Mouse (Mus musculus) heart, embryonic 14.5 days (tissue): Measurements from ENCODE around the gene Abcb11. TPM values are rescaled to one million over a fixed set of nuclear protein-coding genes. Genes with fewer than 3 reads are reported as not detected.
"Not testable (repeated sequence)": the region's sequence is repeated elsewhere in the genome, so short reads cannot be mapped to it uniquely, and the experiment has no call there.

Experiments
- ATAC-seq: fragments of 200-750 bp; cut with Nextera tagmentation; 2 replicates; pipeline ENCODE4 v1.8.0; 2017; ENCODE audit warnings: low read depth, moderate TSS enrichment; ENCODE audit not compliant: insufficient number of reproducible peaks, insufficient read depth, low FRiP score
- H3K27ac ChIP-seq, 2 experiments: fragments of 200-500 bp in 1 of 2; fragments of 300-500 bp in 1 of 2; sonication (generic) in 1 of 2; replicated peaks in 1 of 2; 2 replicates each; pipeline ENCODE4 v1.5.1; 2012 to 2014; ENCODE audit warnings: low read depth in 2 of 2, low read length in 2 of 2, control low read depth in 1 of 2, mild to moderate bottlenecking in 1 of 2, mixed read lengths in 1 of 2; ENCODE audit not compliant: control insufficient read depth in 1 of 2, insufficient read depth in 1 of 2
- H3K27me3 ChIP-seq: fragments of 300-500 bp; sonication (generic); 2 replicates; pipeline ENCODE4 v1.6.1; 2014; ENCODE audit warnings: mild to moderate bottlenecking, low read length, control low read depth; ENCODE audit not compliant: control insufficient read depth, insufficient read depth
- H3K36me3 ChIP-seq: fragments of 300-500 bp; sonication (generic); 2 replicates; pipeline ENCODE4 v1.6.1; 2014; ENCODE audit warnings: mild to moderate bottlenecking, control low read depth, low read length, mixed read lengths; ENCODE audit not compliant: control insufficient read depth, insufficient read depth
- H3K4me1 ChIP-seq, 2 experiments: fragments of 200-500 bp in 1 of 2; fragments of 300-500 bp in 1 of 2; sonication (generic) in 1 of 2; 2 replicates each; pipeline ENCODE4 v1.6.1; 2012 to 2014; ENCODE audit warnings: low read length in 2 of 2, control low read depth in 1 of 2, mixed read lengths in 1 of 2; ENCODE audit not compliant: control insufficient read depth in 2 of 2, insufficient read depth in 2 of 2
- H3K4me2 ChIP-seq: fragments of 300-500 bp; sonication (generic); 2 replicates; pipeline ENCODE4 v1.6.1; 2014; ENCODE audit warnings: mild to moderate bottlenecking, low read length
- H3K4me3 ChIP-seq, 2 experiments: fragments of 200-500 bp in 1 of 2; fragments of 300-500 bp in 1 of 2; sonication (generic) in 1 of 2; 2 replicates each; pipeline ENCODE4 v1.5.1; 2012 to 2014; ENCODE audit warnings: low read length in 2 of 2, mild to moderate bottlenecking in 2 of 2, control low read depth in 1 of 2, low read depth in 1 of 2, moderate library complexity in 1 of 2; ENCODE audit not compliant: control insufficient read depth in 1 of 2, insufficient read depth in 1 of 2
- H3K9ac ChIP-seq: fragments of 300-500 bp; sonication (generic); 2 replicates; pipeline ENCODE4 v1.6.1; 2014; ENCODE audit warnings: mild to moderate bottlenecking, low read length
- H3K9me3 ChIP-seq: fragments of 300-500 bp; sonication (generic); 2 replicates; pipeline ENCODE4 v1.6.1; 2016; ENCODE audit warnings: low read length, control low read depth; ENCODE audit not compliant: control insufficient read depth
- WGBS: fragments of 180-500 bp; shearing (Covaris S2); extraction: QIAGEN DNeasy Blood & Tissue Kit; methylation state at CpG from one replicate; pipeline ENCODE4 v1.1.7; 2014; 5-methylcytosine and 5-hydroxymethylcytosine counted together
- polyA plus RNA-seq: library from polyadenylated mRNA; unstranded; fragments of >200 nt; fragmentation: Nextera tagmentation; extraction: Ambion mirVana; gene quantifications from 2 replicates; pipeline ENCODE4 v1.2.1, GENCODE M21; 2014

Gene Abcb11
- polyA plus RNA-seq, 1 experiment from 2014 or later: not detected

DNA sequence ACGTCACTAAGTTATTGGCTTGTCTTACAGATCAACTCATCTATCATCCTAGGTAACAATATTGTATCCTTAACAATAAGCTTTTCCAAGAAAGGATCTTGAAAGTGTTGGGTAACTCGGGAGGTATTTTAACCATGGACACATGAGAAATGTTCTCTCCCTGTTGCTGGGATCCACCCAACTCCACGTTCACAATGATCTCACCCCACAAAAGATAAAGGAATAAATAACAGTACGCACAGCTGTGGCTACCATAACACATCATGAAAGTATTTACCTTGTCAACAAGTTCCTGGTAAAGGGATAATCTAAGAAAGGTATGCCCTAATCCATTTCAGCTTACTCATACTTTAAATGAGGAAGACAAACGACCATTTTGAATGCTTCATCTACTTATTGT is 21.0 kb downstream of the Abcb11 start:
- H3K9me3 ChIP-seq: no peaks in the 10 kb centered on the region
- H3K4me3 ChIP-seq: no peak overlapping the region
- H3K36me3 ChIP-seq: no peaks in the 10 kb centered on the region
- no peaks in the 10 kb centered on the region for H3K27me3 ChIP-seq
- no peak for ATAC-seq
- H3K4me2 ChIP-seq: no peak overlapping the region
- no peak overlapping the region for H3K9ac ChIP-seq
- H3K4me1 ChIP-seq: no peaks in the 10 kb centered on the region
- no peak overlapping the region for H3K27ac ChIP-seq
- WGBS: 48% methylated on average over 5 of the region's 5 CpGs

DNA sequence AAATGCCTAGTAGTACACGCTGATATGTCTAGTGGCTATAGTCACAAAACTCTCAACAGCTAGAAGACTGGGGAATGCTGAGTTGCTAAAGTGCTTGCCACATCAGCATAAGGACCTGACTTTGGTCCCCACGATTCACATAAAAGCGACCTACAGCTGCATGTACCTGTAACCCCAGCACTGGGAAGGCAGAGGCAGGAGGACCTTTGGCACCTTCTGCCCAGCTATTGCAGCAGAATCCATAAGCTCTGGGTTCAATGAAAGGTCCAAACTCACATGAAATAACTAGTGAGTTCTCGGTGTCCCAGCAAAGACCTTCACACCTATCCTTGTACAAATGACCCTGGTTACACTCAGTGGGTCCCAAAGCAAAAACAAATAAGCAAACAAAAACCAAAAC is 31.1 kb downstream of the Abcb11 start:
- Histone ChIP-seq H3K4me2 (no peak overlapping the region), H3K36me3 (no peaks in the 10 kb centered on the region), H3K9me3 (no peaks in the 10 kb centered on the region), H3K27ac (no peak overlapping the region), H3K9ac (no peak overlapping the region), H3K4me1 (0 out of 4 replicates have a peak, but pooled peaks cover 0 to 3% of the 10 kb centered on the region in 2 experiments), H3K4me3 (no peak overlapping the region), H3K27me3 (no peaks in the 10 kb centered on the region)
- no peak for ATAC-seq
- 86% methylated on average over 4 of the region's 4 CpGs for WGBS

DNA sequence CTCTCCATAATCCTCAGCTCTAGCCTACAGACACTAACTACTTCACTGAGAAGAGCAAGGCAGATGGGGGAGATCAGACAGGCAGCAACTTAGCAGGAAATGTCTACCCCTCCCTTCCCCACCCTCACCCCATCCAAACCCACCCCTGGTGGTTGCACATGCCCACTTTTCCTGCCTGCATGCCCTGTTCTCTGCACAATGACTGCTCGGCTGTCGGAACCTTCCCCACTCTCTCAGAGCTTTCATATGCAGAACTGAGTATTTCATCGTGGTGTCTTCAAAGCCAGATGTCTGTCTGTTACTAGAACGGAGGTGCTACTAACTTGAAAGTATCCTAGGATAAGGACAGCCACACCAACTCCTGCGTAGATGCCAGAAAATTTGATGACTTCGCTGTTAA is 34.3 kb downstream of the Abcb11 start:
- Histone ChIP-seq H3K27ac (no peak overlapping the region), H3K4me3 (no peak overlapping the region), H3K9me3 (no peaks in the 10 kb centered on the region), H3K4me2 (no peak overlapping the region), H3K36me3 (no peaks in the 10 kb centered on the region), H3K9ac (no peak overlapping the region), H3K27me3 (no peaks in the 10 kb centered on the region), H3K4me1 (0 out of 4 replicates have a peak, but pooled peaks cover 0 to 6% of the 10 kb centered on the region in 2 experiments)
- ATAC-seq: no peak
- WGBS: 71% methylated on average over 6 of the region's 6 CpGs

DNA sequence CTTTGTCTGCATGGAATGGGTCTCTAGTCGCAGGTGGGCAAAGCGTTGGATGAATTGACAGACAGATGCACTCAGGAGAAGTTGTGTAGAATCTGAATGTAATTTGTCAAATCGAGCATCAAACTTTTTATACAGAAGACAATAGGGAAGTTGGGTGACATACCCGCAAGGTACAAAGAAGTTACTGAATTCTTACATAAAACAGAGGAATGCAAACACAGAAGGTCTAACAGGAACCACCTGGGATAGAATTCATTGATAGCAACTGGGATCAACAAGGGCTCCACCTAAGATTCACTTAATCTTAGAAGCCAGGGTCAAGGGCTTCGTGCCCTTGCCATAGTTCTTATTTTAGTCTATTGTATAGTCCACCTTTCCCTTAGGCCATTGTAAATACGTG is 41.8 kb downstream of the Abcb11 start:
- WGBS: 87% methylated on average over 4 of the region's 6 CpGs
- H3K4me1 ChIP-seq, H3K27me3 ChIP-seq, ATAC-seq, H3K4me2 ChIP-seq, H3K9me3 ChIP-seq, H3K9ac ChIP-seq, H3K36me3 ChIP-seq, H3K27ac ChIP-seq, H3K4me3 ChIP-seq: not testable (repeated sequence)

DNA sequence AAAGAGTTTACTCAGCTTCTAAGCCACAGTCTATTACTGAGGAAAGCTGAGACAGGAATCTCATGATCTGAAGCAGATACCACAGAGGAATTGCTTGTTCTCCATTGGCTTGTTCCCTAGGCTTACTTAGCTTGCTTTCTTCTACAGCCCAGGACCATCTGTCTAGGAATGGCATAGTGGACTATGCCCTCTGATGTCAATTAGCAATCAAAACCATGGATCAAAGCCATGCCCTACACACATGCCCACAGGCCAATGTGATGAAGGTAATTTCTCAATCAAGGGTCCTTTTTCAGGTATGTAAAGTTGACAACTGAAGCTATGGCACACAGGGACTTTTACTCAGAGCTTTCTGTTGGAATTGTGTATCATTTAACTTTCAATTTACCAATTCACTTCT is 47.9 kb downstream of the Abcb11 start:
- Histone ChIP-seq H3K36me3 (no peaks in the 10 kb centered on the region), H3K4me1 (no peaks in the 10 kb centered on the region), H3K9me3 (no peaks in the 10 kb centered on the region), H3K4me2 (no peak overlapping the region), H3K27me3 (no peaks in the 10 kb centered on the region), H3K27ac (no peak overlapping the region), H3K9ac (no peak overlapping the region), H3K4me3 (no peak overlapping the region)
- ATAC-seq: no peak

DNA sequence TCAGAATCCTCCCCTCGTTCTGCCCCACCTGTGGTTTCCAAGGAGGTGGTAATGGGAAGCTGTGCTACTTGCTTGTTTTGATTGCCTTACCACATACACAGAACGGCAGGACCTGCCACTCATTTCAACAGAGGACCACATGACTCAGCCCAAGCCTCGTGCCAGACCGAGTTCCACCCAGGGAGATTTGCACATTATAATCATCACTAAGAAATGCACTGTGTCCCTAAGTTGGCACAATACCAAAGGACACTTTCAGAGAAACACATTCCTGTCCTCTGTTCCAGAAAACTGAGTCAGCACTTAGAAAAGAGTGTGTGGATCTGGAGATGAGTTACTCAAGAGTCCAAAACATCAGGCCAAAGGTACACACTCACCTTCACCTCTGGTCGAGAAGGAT is 53.4 kb downstream of the Abcb11 start:
- Histone ChIP-seq H3K9me3 (no peaks in the 10 kb centered on the region), H3K27me3 (no peaks in the 10 kb centered on the region), H3K4me1 (peaks cover 0 to 4% of the 10 kb centered on the region in 2 experiments; a peak in 2 of 4 replicates), H3K4me2 (no peak overlapping the region), H3K9ac (no peak overlapping the region), H3K4me3 (no peak overlapping the region), H3K27ac (no peak overlapping the region), H3K36me3 (no peaks in the 10 kb centered on the region)
- WGBS: 26% methylated on average over 5 of the region's 5 CpGs
- no peak; the same call in 1 of the 2 replicates for ATAC-seq

DNA sequence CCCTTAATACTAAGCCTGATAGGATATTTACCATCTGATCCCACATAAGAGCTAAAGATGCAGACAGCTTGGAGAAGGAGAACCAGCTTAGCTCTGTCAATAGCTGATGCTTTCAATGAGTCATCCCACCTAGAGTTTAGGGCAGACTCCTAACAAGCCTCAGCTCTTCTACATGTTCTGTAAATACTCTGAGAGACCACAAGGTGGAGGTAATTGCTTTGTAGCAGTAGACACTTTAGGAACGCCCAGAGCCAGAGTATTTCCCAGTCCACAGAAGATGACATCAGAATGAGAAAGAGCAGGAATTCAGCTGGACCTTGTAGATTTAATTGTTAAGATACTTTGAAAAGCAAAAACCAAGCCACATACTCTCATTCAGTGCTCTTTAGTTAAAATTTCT is 66.5 kb downstream of the Abcb11 start:
- ATAC-seq: no peak; the same call in 1 of the 2 replicates
- Histone ChIP-seq H3K4me2 (no peak overlapping the region), H3K27ac (no peak overlapping the region), H3K9ac (no peak overlapping the region), H3K4me1 (no peaks in the 10 kb centered on the region), H3K36me3 (no peaks in the 10 kb centered on the region), H3K27me3 (no peaks in the 10 kb centered on the region), H3K4me3 (no peak overlapping the region), H3K9me3 (no peaks in the 10 kb centered on the region)
- WGBS: 3% methylated on average over 1 of the region's 1 CpGs

DNA sequence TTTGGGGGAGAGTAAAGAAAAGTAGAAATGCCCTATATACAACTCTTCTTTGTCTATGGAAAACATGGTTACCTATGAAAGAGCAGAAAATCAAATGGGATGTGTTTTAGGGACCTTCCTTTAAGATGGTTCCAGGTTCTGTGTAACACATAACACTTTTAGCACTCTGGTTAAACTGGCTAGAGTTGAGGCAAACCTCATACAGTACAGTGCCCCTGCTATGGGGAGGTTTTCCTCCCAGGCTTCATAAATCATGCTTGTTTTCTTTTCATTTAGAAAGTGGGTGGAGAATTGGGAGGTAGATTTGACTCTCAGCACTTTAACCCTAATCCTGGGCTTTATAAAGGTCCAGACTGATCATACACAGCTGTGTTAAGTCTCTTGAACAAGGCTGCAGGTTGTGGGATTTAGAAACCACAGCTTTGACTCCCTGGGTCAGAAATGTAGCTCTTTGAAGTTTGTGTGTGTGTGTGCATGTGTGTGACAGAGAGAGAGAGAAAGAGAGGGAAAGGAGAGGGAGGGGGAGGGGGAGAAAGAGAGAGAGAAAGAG is 78.3 kb downstream of the Abcb11 start:
- Histone ChIP-seq H3K27ac (no peak overlapping the region), H3K4me1 (no peaks in the 10 kb centered on the region), H3K36me3 (no peaks in the 10 kb centered on the region), H3K9ac (no peak overlapping the region), H3K27me3 (no peaks in the 10 kb centered on the region), H3K4me3 (no peak overlapping the region), H3K4me2 (no peak overlapping the region), H3K9me3 (no peaks in the 10 kb centered on the region)
- no peak for ATAC-seq
